Mouse (Mus musculus) hindbrain, embryonic 10.5 days (tissue): ENCODE data around the gene Smim13. TPM values are rescaled to one million over a fixed set of nuclear protein-coding genes. Genes with fewer than 3 reads are reported as not detected.

Experiments
- DNase-seq: peaks from one replicate; pipeline ENCODE4 v3.0.0-alpha.2; 2017; ENCODE audit warnings: low spot score
- H3K27ac ChIP-seq: fragments of 300-500 bp; sonication (generic); 2 replicates; pipeline ENCODE4 v1.5.1; 2016; ENCODE audit warnings: mild to moderate bottlenecking, moderate library complexity
- H3K27me3 ChIP-seq: fragments of 300-500 bp; sonication (generic); 2 replicates; pipeline ENCODE4 v1.6.1; 2016; ENCODE audit warnings: mild to moderate bottlenecking; ENCODE audit not compliant: poor library complexity, insufficient read depth, severe bottlenecking
- H3K36me3 ChIP-seq: fragments of 300-500 bp; sonication (generic); 2 replicates; pipeline ENCODE4 v1.6.1; 2016; ENCODE audit warnings: mild to moderate bottlenecking, moderate library complexity
- H3K4me1 ChIP-seq: fragments of 300-500 bp; sonication (generic); replicated peaks from 2 replicates; pipeline ENCODE4 v1.6.1; 2016; ENCODE audit warnings: mild to moderate bottlenecking
- H3K4me3 ChIP-seq: fragments of 300-500 bp; sonication (generic); 2 replicates; pipeline ENCODE4 v1.5.1; 2016; ENCODE audit warnings: mild to moderate bottlenecking, moderate library complexity
- H3K9me3 ChIP-seq: fragments of 300-500 bp; sonication (generic); 2 replicates; pipeline ENCODE4 v1.6.1; 2016; ENCODE audit warnings: mild to moderate bottlenecking, moderate library complexity
- WGBS: fragments of 180-500 bp; shearing (Covaris S2); methylation state at CpG from one replicate; pipeline ENCODE4 v1.1.7; 2016; 5-methylcytosine and 5-hydroxymethylcytosine counted together
- polyA plus RNA-seq: library from polyadenylated mRNA; unstranded; fragments of >200 nt; fragmentation: Nextera tagmentation; extraction: Ambion mirVana; gene quantifications from 2 replicates; pipeline ENCODE4 v1.2.1, GENCODE M21; 2016

Smim13 gene
- polyA plus RNA-seq, 1 experiment from 2014 or later = 9.8 TPM

- Histone ChIP-seq H3K27ac (no peak overlapping the region), H3K27me3 (peaks cover 20% of the 10 kb centered on the region), H3K36me3 (no peaks in the 10 kb centered on the region), H3K4me1 (peaks cover 23% of the 10 kb centered on the region), H3K9me3 (no peaks in the 10 kb centered on the region), H3K4me3 (no peak overlapping the region)
- peak; percentile 66 for DNase-seq
- 58% methylated on average over 10 of the region's 10 CpGs for WGBS
These were observed 53.1 kb downstream of the Smim13 start for GRCm38 (mm10) chr13:41302716-41303115.

DNA sequence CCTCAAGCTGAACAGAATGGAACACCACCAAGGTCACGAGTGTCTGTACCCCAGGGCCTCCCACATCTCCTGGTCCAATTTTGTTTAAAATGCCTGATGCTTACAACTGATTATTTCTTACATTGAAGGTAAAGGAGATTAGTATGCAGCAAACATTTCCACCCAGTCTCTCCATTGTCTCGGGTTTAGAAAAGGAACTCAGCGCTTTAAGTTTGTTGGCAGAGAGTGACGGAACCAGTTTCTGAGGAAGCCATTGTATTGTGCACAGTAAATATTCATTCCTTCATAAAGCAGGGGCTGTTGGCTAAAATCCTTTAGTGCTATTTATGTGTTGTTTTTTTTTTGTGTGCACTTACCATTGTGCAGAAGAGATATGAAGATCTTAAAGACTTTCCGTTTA lies 71.1 kb downstream of the Smim13 start:
- H3K4me1 ChIP-seq = 0 out of 2 replicates have a peak, but pooled peaks cover 4% of the 10 kb centered on the region
- DNase-seq = no peak
- no peaks in the 10 kb centered on the region for H3K27me3 ChIP-seq
- 0 out of 2 replicates have a peak overlapping the region, but pooled peaks have one; percentile 43 for H3K27ac ChIP-seq
- no peaks in the 10 kb centered on the region for H3K9me3 ChIP-seq
- 81% methylated on average over 5 of the region's 5 CpGs for WGBS
- H3K36me3 ChIP-seq = peaks cover 29% of the 10 kb centered on the region
- no peak overlapping the region for H3K4me3 ChIP-seq

DNA sequence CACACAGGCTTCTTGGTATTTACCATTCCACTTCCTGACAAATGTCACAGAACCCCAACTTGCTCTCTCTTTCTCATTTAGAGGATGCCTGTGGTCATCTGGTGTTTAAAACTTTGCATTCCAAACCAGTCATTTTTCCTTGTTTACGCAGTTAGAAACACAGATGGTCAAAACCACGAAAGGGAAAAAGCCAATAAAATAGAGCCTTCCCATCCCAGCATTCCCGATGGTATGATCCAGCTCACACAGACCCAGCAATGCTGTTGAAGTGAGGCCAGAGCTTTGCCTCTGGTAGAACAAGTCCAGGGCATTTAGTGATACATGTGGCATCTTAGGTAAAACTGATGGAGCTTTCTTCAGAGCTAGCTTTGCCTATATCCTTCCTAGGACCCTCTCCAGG lies 71.8 kb downstream of the Smim13 start:
- Histone ChIP-seq H3K4me1 (0 out of 2 replicates have a peak, but pooled peaks cover 4% of the 10 kb centered on the region), H3K27ac (0 out of 2 replicates have a peak overlapping the region, but pooled peaks have one; percentile 43), H3K4me3 (no peak overlapping the region), H3K9me3 (no peaks in the 10 kb centered on the region), H3K36me3 (peaks cover 23% of the 10 kb centered on the region), H3K27me3 (no peaks in the 10 kb centered on the region)
- WGBS = 91% methylated on average over 3 of the region's 3 CpGs
- DNase-seq = no peak

DNA sequence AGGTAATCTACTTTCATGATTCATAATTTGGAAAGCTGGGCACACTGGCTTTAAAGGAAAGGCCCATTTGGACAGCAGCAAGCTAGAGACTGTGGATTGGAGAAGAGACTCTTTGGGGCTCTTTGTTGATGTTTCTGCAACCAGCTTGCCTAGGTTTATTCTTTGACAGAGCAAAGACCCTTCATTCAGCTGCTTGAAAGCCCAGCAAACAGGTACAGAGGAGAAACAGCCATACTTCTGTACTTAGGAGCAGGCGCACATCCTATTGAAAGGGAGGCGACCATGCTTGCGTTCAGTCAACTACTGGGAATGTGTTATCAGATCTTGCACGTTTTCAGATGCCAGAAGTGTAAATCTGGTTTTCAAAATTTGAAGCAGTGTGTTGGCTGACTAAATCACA lies 75.0 kb downstream of the Smim13 start:
- Histone ChIP-seq H3K4me3 (no peak overlapping the region), H3K9me3 (no peaks in the 10 kb centered on the region), H3K27ac (no peak overlapping the region), H3K36me3 (peaks cover 5% of the 10 kb centered on the region; the same call in 1 of the 2 replicates), H3K27me3 (no peaks in the 10 kb centered on the region), H3K4me1 (peaks cover 22% of the 10 kb centered on the region)
- no peak for DNase-seq
- WGBS = 86% methylated on average over 4 of the region's 4 CpGs

DNA sequence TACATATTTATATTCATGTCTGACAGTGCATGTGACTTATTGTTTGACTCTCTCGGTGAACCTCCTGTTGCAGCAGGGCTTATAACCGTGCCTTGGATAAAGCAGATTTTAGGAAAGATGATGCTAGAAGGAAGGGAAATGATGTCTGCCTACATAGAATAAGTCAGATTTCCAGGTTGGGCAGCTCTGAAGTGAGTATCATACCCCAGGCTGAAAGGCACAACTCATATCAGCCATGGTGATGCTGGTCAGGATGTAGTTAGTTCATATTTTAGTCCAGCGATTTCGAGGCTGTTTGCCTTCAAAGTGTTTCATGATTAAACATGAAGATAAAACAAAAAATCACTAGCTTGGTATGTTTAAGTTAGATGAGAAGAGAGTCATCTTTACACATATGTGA lies 75.7 kb downstream of the Smim13 start:
- WGBS = 91% methylated on average over 4 of the region's 4 CpGs
- H3K27me3 ChIP-seq = no peaks in the 10 kb centered on the region
- no peak for DNase-seq
- H3K4me3 ChIP-seq = no peak overlapping the region
- H3K4me1 ChIP-seq = peaks cover 26% of the 10 kb centered on the region
- H3K27ac ChIP-seq = no peak overlapping the region
- H3K36me3 ChIP-seq = peaks cover 12% of the 10 kb centered on the region; the same call in 1 of the 2 replicates
- no peaks in the 10 kb centered on the region for H3K9me3 ChIP-seq

DNA sequence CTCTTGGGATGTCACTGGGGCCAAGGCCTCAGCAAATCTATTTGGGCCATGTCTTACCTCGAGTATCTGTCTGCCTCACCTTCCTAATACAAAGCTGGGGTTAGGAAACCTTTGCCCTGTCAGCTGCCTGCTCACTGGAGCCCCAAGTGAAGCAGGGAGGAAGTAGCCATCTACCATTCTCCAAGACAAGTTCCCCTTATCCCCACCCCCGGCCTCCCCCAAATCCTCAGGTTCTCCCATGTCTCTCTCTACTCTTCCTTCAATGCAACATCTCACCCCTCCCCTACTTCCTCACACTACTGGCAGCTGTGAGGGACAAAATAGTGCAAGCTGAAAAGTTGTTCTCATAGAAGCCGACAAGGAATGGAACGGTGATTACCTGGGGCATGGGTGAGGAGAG lies 76.5 kb downstream of the Smim13 start:
- Histone ChIP-seq H3K27me3 (no peaks in the 10 kb centered on the region), H3K27ac (no peak overlapping the region), H3K4me3 (no peak overlapping the region), H3K9me3 (no peaks in the 10 kb centered on the region), H3K36me3 (peaks cover 18% of the 10 kb centered on the region; the same call in 1 of the 2 replicates), H3K4me1 (peaks cover 30% of the 10 kb centered on the region)
- WGBS = 91% methylated on average over 4 of the region's 4 CpGs
- no peak for DNase-seq

Other genes starting within 250 kb of the Smim13 start
- gene Pak1ip1, start 248.8 kb upstream of the Smim13 start, polyA plus RNA-seq = 75.8 and 80.5 TPM in 2 replicates
- gene Tmem14c, start 233.6 kb upstream of the Smim13 start, polyA plus RNA-seq = 211 and 234 TPM in 2 replicates
- 0.91 and 1.8 TPM in 2 replicates for gene Mak, start 170.1 kb upstream of the Smim13 start, polyA plus RNA-seq
- gene Gcm2, start 138.8 kb upstream of the Smim13 start, polyA plus RNA-seq = not detected in 2 replicates
- 0.15 TPM in 1 of 2 replicates, not detected in the other for gene Sycp2l, start 135.5 kb upstream of the Smim13 start, polyA plus RNA-seq
- 38.2 and 42.6 TPM in 2 replicates for gene Elovl2, start 29.4 kb upstream of the Smim13 start, polyA plus RNA-seq
- not detected in 2 replicates for gene Gm17364, start 24.1 kb downstream of the Smim13 start, polyA plus RNA-seq
- gene Nedd9, start 237.5 kb downstream of the Smim13 start, polyA plus RNA-seq = 17.2 and 20.9 TPM in 2 replicates